Mouse (Mus musculus) CH12.LX (cell line): ENCODE measurements around the gene 9830107B12Rik. TPM values are rescaled to one million over a fixed set of nuclear protein-coding genes. Genes with fewer than 3 reads are reported as not detected.

Experiments used
- DNase-seq: peaks from one replicate; pipeline ENCODE4 v3.0.0-alpha.2; 2013; ENCODE audit errors: extremely low read depth
- H3K27ac ChIP-seq: 2 replicates; pipeline ENCODE4 v1.5.1; 2012; ENCODE audit warnings: low read depth, mild to moderate bottlenecking, control low read depth, moderate library complexity; ENCODE audit not compliant: insufficient read depth
- H3K27me3 ChIP-seq: replicated peaks from 2 replicates; pipeline ENCODE3; 2012; ENCODE audit warnings: inconsistent platforms
- H3K36me3 ChIP-seq, 2 experiments: replicated peaks in 1 of 2; 2 replicates each; pipeline versions ENCODE3 to v1.6.1; 2012; ENCODE audit warnings: inconsistent platforms in 1 of 2, low read length in 1 of 2, mild to moderate bottlenecking in 1 of 2, mixed read lengths in 1 of 2, moderate library complexity in 1 of 2; ENCODE audit not compliant: control insufficient read depth in 1 of 2, insufficient read depth in 1 of 2
- H3K4me1 ChIP-seq, 2 experiments: 2 replicates each; pipeline ENCODE4 v1.6.1; 2012; ENCODE audit warnings: inconsistent platforms in 1 of 2, moderate library complexity in 1 of 2; ENCODE audit not compliant: insufficient read depth in 2 of 2, control insufficient read depth in 1 of 2
- H3K4me2 ChIP-seq: 2 replicates; pipeline ENCODE4 v1.6.1; 2012; ENCODE audit warnings: low read depth, mild to moderate bottlenecking, control low read depth; ENCODE audit not compliant: poor library complexity, insufficient read depth, severe bottlenecking
- H3K4me3 ChIP-seq, 3 experiments: fragments of 150-350 bp in 1 of 3; sonication (generic) in 1 of 3; replicated peaks in 1 of 3; 2 replicates each; pipeline versions ENCODE3 to v1.5.1; 2011 to 2012; ENCODE audit warnings: low read depth in 2 of 3, low read length in 2 of 3, mild to moderate bottlenecking in 2 of 3, moderate library complexity in 2 of 3, control low read depth in 1 of 3, improper control_type of control experiment in 1 of 3, inconsistent platforms in 1 of 3, mixed read lengths in 1 of 3; ENCODE audit not compliant: poor library complexity in 1 of 3
- H3K79me2 ChIP-seq: replicated peaks from 2 replicates; pipeline ENCODE4 v1.6.1; 2012; ENCODE audit warnings: mild to moderate bottlenecking, moderate library complexity; ENCODE audit not compliant: control insufficient read depth, poor library complexity, insufficient read depth, severe bottlenecking; ENCODE audit errors: extremely low read depth
- H3K9ac ChIP-seq: 2 replicates; pipeline ENCODE4 v1.6.1; 2012; ENCODE audit warnings: low read depth, mild to moderate bottlenecking, control low read depth, moderate library complexity; ENCODE audit not compliant: insufficient read depth
- H3K9me3 ChIP-seq: replicated peaks from 2 replicates; pipeline ENCODE3; 2012; ENCODE audit warnings: low read length, inconsistent platforms, mixed read lengths
- BHLHE40 ChIP-seq: IDR thresholded peaks from 2 replicates; pipeline ENCODE4 v1.6.1; 2011; ENCODE audit warnings: mild to moderate bottlenecking, low read depth, low read length, improper control_type of control experiment
- CTCF ChIP-seq, 2 experiments: IDR thresholded peaks in 1 of 2; conservative IDR thresholded peaks in 1 of 2; 2 replicates each; pipeline ENCODE4 v1.5.1; 2011 to 2012; ENCODE audit warnings: low read depth in 2 of 2, low read length in 2 of 2, improper control_type of control experiment in 1 of 2, inconsistent platforms in 1 of 2, mild to moderate bottlenecking in 1 of 2, moderate library complexity in 1 of 2
- ELF1 ChIP-seq: IDR thresholded peaks from 2 replicates; pipeline ENCODE4 v1.6.1; 2014; ENCODE audit warnings: low read depth, mild to moderate bottlenecking, inconsistent platforms, low read length, improper control_type of control experiment
- EP300 ChIP-seq: IDR thresholded peaks from 2 replicates; pipeline ENCODE4 v1.6.1; 2011; ENCODE audit warnings: low read length, improper control_type of control experiment
- JUN ChIP-seq: IDR thresholded peaks from 2 replicates; pipeline ENCODE4 v1.6.1; 2011; ENCODE audit warnings: low read depth, mild to moderate bottlenecking, low read length, improper control_type of control experiment, moderate library complexity; ENCODE audit not compliant: insufficient read depth
- JUND ChIP-seq: conservative IDR thresholded peaks from 2 replicates; pipeline ENCODE4 v1.6.1; 2011; ENCODE audit warnings: low read depth, low read length, improper control_type of control experiment
- KAT2A ChIP-seq: IDR thresholded peaks from 2 replicates; pipeline ENCODE4 v1.6.1; 2012; ENCODE audit warnings: low read length, improper control_type of control experiment, inconsistent platforms; ENCODE audit not compliant: insufficient replicate concordance
- MXI1 ChIP-seq: IDR thresholded peaks from 2 replicates; pipeline ENCODE4 v1.6.1; 2011; ENCODE audit warnings: mild to moderate bottlenecking, low read depth, low read length, improper control_type of control experiment
- NRF1 ChIP-seq: IDR thresholded peaks from 2 replicates; pipeline ENCODE4 v1.6.1; 2014; ENCODE audit warnings: low read depth, mild to moderate bottlenecking, inconsistent platforms, low read length, improper control_type of control experiment, moderate library complexity
- POLR2A ChIP-seq: IDR thresholded peaks from 2 replicates; pipeline ENCODE4 v1.6.1; 2011; ENCODE audit warnings: low read depth, mild to moderate bottlenecking, improper control_type of control experiment, low read length
- RAD21 ChIP-seq: IDR thresholded peaks from 2 replicates; pipeline ENCODE4 v1.6.1; 2011; ENCODE audit warnings: low read depth, mild to moderate bottlenecking, low read length, improper control_type of control experiment, moderate library complexity
- SMC3 ChIP-seq: IDR thresholded peaks from 2 replicates; pipeline ENCODE4 v1.6.1; 2011; ENCODE audit warnings: low read depth, low read length, improper control_type of control experiment
- TBP ChIP-seq: conservative IDR thresholded peaks from 2 replicates; pipeline ENCODE4 v1.6.1; 2011; ENCODE audit warnings: low read depth, low read length, improper control_type of control experiment
- UBTF ChIP-seq: IDR thresholded peaks from 2 replicates; pipeline ENCODE4 v1.6.1; 2012; ENCODE audit warnings: low read depth, mild to moderate bottlenecking, inconsistent platforms, low read length, improper control_type of control experiment, moderate library complexity
- USF2 ChIP-seq: conservative IDR thresholded peaks from 2 replicates; pipeline ENCODE4 v1.6.1; 2011; ENCODE audit warnings: low read depth, low read length, improper control_type of control experiment
- ZC3H11A ChIP-seq: IDR thresholded peaks from 2 replicates; pipeline ENCODE4 v1.6.1; 2012; ENCODE audit warnings: low read depth, mild to moderate bottlenecking, inconsistent platforms, low read length, improper control_type of control experiment
- ZKSCAN1 ChIP-seq: IDR thresholded peaks from 2 replicates; pipeline ENCODE4 v1.6.1; 2012; ENCODE audit warnings: low read depth, inconsistent platforms, low read length, improper control_type of control experiment, borderline replicate concordance
- ZMIZ1 ChIP-seq: IDR thresholded peaks from 2 replicates; pipeline ENCODE4 v1.6.1; 2012; ENCODE audit warnings: low read depth, mild to moderate bottlenecking, inconsistent platforms, low read length, improper control_type of control experiment
- ZNF384 ChIP-seq: IDR thresholded peaks from 2 replicates; pipeline ENCODE4 v1.6.1; 2012; ENCODE audit warnings: low read depth, low read length, improper control_type of control experiment, inconsistent platforms
- dilution Hi-C: fragments of 300-500 bp; cut with MboI; formaldehyde crosslinking; loops from 2 replicates; pipeline ENCODE4 v1.14.3; 2020; ENCODE audit warnings: low sequenced_read_pairs; ENCODE audit not compliant: extremely low pct_unique_long_range_greater_than_20kb, extremely low pct_ligation_motif_present
- in situ Hi-C: fragments of 300-500 bp; cut with MboI; formaldehyde crosslinking; loops from 3 replicates; pipeline ENCODE4 v1.14.3; 2019; ENCODE audit warnings: low sequenced_read_pairs, low pct_ligation_motif_present, low pct_unique_long_range_greater_than_20kb, mixed read lengths
- polyA plus RNA-seq: library from polyadenylated mRNA; unstranded; fragments of >175 nt; gene quantifications from 2 replicates; pipeline ENCODE4 v1.2.1, GENCODE M21; 2012; ENCODE audit warnings: low read depth; ENCODE audit not compliant: insufficient read length
- total RNA-seq, 2 experiments: library from RNA; depleted of rRNA; stranded (reverse); fragments of 300-350 nt in 1 of 2; fragments of >200 nt in 1 of 2; gene quantifications; 2 replicates each; pipeline ENCODE4 v1.2.3; 2012 to 2014

Gene 9830107B12Rik
- total and polyA plus RNA-seq, 3 experiments: not detected

DNA sequence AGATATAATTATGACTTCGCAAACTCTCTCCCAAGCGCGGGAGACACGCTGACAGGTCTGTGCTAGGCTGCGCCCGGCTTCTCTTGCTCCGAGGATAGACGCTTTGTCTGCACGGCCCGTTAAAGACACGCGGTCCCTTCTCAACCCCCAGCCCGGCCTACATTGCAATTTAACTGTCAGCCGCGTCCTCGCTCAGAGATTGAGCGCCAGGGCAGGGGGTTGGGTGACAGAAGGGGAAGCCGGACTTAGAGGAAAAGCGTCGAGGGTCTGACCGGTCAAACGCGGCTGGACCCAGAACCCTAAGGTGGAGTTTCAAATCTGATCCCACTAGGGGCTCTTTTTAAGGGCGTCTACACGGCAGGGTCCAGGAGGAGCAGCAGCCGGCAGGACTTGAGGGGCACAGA, 50.3 kb downstream of the 9830107B12Rik start:
- H3K27ac ChIP-seq: no peak overlapping the region
- no peak overlapping the region for H3K4me3 ChIP-seq
- H3K27me3 ChIP-seq: no peaks in the 10 kb centered on the region
- H3K9ac ChIP-seq: no peak overlapping the region
- H3K4me1 ChIP-seq: peaks cover 2 to 35% of the 10 kb centered on the region in 2 experiments; a peak in 3 of 4 replicates
- dilution Hi-C loops (no loop called here), in situ Hi-C loops (loop anchor here (5.0 to 10.0 kb wide), 2 partner anchors 51 to 298 kb away; no protein-coding TSS in a partner anchor)
- H3K36me3 ChIP-seq: no peaks in the 10 kb centered on the region
- TF ChIP-seq RAD21 (no peak), NRF1 (no peak), ZMIZ1 (no peak), ZNF384 (no peak), USF2 (no peak), KAT2A (no peak), BHLHE40 (no peak), EP300 (no peak), JUND (no peak), ZKSCAN1 (no peak)
- TF ChIP-seq, all 38 proteins: peak for 0
- H3K79me2 ChIP-seq: no peaks in the 10 kb centered on the region
- DNase-seq: no peak
- H3K4me2 ChIP-seq: no peak overlapping the region
- peaks cover 30% of the 10 kb centered on the region for H3K9me3 ChIP-seq

DNA sequence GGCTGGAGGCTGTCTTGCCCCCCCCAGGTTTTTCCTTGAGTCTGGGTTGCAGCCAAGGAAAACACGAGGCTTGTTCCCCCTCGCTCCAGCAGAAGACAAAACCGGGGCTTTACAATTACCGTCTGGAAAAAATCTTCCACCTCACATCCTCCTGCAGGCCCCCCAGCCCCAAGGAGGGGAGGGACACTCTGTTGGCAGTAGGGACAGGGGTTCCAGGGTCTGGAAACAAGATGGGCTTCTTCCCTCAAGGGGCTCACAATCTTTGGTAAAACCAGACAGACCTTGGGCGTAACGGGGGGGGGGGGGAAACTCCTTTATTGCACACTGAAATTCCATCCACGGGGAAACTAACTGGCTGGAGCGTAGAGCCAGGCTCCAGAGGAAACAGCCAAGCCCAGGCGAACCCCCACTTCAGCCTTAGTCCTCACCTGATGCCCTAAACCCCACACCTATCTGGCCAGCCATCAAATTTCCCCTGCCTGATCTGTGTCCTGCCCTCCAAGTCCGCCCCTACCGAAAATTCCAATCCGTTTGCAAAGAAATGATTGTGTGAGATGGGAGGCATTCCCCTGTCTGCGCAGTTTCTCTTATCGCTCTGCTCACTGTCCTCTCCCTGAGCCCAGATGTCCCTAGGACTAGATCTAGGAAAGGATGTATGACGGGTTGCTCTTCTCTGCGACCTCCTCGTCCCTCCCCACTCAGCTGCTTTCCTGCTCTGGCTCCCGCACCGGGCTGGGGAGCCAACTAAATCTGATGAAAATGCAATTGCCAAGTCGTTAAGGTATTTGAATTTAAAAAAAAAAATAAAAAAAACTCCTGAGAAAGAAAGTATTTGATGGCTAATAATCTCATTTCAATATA, 51.0 kb downstream of the 9830107B12Rik start:
- no peak overlapping the region for H3K4me3 ChIP-seq
- peaks cover 30% of the 10 kb centered on the region for H3K9me3 ChIP-seq
- in situ Hi-C loops: loop anchor here (5.0 to 10.0 kb wide), 2 partner anchors 50 to 298 kb away; no protein-coding TSS in a partner anchor
- H3K27ac ChIP-seq: no peak overlapping the region
- dilution Hi-C loops: no loop called here
- no peaks in the 10 kb centered on the region for H3K27me3 ChIP-seq
- H3K9ac ChIP-seq: no peak overlapping the region
- H3K36me3 ChIP-seq: no peaks in the 10 kb centered on the region
- H3K79me2 ChIP-seq: no peaks in the 10 kb centered on the region
- no peak for TF ChIP-seq MXI1
- TF ChIP-seq ZKSCAN1: no peak
- no peak for TF ChIP-seq POLR2A
- no peak for TF ChIP-seq RAD21
- TF ChIP-seq ZC3H11A: no peak
- TF ChIP-seq JUN: no peak
- no peak for TF ChIP-seq TBP
- no peak for TF ChIP-seq ELF1
- no peak for TF ChIP-seq CTCF (conservative IDR thresholded peaks at IDR 0.05 in 1 of 2, IDR thresholded peaks at IDR 0.05 in 1 of 2; ENCODE audit: low read depth in 2 of 2, low read length in 2 of 2)
- TF ChIP-seq UBTF: no peak
- no peak for TF ChIP-seq SMC3
- H3K4me2 ChIP-seq: no peak overlapping the region
- no peak for DNase-seq
- peaks cover 2 to 29% of the 10 kb centered on the region in 2 experiments; a peak in 3 of 4 replicates for H3K4me1 ChIP-seq
